Comparison of ENCODE assay signal across 9 mouse cellular contexts in the genomic region with DNA sequence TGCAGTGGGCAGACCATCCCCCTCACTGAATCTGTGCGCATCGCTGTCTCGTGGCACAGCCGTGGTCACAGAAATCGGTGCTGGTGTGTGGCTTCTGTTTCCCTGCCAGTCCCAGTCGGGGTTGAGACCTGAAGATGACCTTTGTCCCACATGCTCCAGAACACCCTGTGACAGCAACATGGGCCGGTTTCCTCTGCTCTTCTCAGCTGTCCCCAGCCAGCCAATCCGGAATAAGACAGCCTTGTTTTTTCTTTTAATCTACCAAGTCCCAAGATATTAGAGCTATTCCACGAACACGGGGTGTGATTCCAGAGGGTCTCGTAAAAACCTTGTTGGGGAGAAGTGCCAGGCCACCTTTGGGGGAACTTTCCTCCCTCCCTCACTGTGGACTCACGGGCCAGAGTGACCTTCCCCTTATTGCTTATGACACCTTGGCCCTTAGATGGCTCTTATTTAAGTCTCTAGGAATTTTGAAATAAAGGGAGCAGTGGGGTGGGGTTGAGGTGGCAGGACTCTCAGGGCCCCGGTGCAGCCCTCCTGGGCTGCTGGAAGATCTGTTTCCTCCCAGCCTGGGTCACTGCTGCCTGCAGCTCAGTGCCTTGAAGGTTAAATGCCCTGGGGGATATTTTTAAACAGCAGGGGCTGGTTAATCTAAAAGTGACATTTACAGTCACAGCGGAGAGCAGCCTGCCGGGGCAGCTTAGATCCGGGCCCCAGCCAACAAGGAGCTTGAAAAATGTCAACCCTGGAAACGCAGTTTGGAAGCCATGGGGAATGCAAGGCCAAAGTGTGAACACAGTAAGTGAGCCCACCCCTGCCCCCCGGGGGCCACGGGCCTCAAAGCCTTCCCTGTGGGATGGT. TPM values are rescaled to one million over a fixed set of nuclear protein-coding genes. Genes with fewer than 3 reads are reported as not detected.
A peak's percentile ranks its signal among the peaks of the same experiment; 100 is the strongest.
DNase-seq lines count a peak whose midpoint lies in the region; ATAC-seq lines count a peak whose summit lies in the region.
"Had no signal": no experiment of that assay in that cellular context is flagged by ENCODE, and none has a peak within 500 bp of the region (broad histone marks: within the 10 kb centered on the region; RNA-seq: fewer than 3 reads in every experiment).

Acacb (plus strand) TSS at position 508 of the 861 bp plus-strand sequence.

- H3K4me1 ChIP-seq in liver, embryonic 15.5 days (replicated peaks): 0 out of 2 replicates have a peak, but pooled peaks cover 11% of the 10 kb centered on the region

- no peak within 1 kb of the TSS for H3K27ac ChIP-seq in liver, embryonic 15.5 days (replicated peaks)
- H3K27ac ChIP-seq: limb, embryonic 15.5 days had no signal

- no peak for DNase-seq in liver
- DNase-seq in gastrocnemius, adult 18-20 months (ENCODE audit: low spot score): peak; percentile 83
- DNase-seq in heart, postnatal 25 days (ENCODE audit: low spot score): no peak
- peak; percentile 20 for DNase-seq in mesoderm, embryonic 11.5 days (ENCODE audit: low read depth, low spot score)
- DNase-seq in layer of hippocampus, adult 9-10 months (ENCODE audit: low spot score): no peak
- DNase-seq in testis, postnatal 14 days (ENCODE audit: low spot score): no peak
- no peak for DNase-seq in right cerebral cortex, postnatal 4 days

- intact Hi-C loops in heart, postnatal 25 days (cut with DNase I): no loop called here

- no peaks in the 10 kb centered on the region for H3K9me3 ChIP-seq in liver, embryonic 15.5 days (replicated peaks)
- H3K9me3 ChIP-seq: limb, embryonic 15.5 days had no signal

- peak; percentile 54; the same call in 1 of the 2 replicates for ATAC-seq in liver, embryonic 15.5 days (ENCODE audit: insufficient read depth)

- H3K27me3 ChIP-seq in liver, embryonic 15.5 days: no peaks in the 10 kb centered on the region
- H3K27me3 ChIP-seq: limb, embryonic 15.5 days had no signal

- no peaks in the 10 kb centered on the region for H3K36me3 ChIP-seq in liver, embryonic 15.5 days (replicated peaks)
- H3K36me3 ChIP-seq: limb, embryonic 15.5 days had no signal

- no peak within 1 kb of the TSS for H3K4me3 ChIP-seq in liver, embryonic 15.5 days (replicated peaks)
- H3K4me3 ChIP-seq: limb, embryonic 15.5 days had no signal

- no peak within 1 kb of the TSS for H3K9ac ChIP-seq in liver, embryonic 15.5 days
- H3K9ac ChIP-seq: limb, embryonic 15.5 days had no signal

- 37% methylated on average over 19 of the region's 19 CpGs for WGBS in liver, embryonic 15.5 days (ENCODE audit: insufficient replicate concordance)

- no peak within 1 kb of the TSS for H3K4me2 ChIP-seq in liver, embryonic 15.5 days
- H3K4me2 ChIP-seq: limb, embryonic 15.5 days had no signal

RNA-seq across cellular contexts. Expression of gene Acacb, which starts in this region (rescaled TPM):
- 0.43 and 0.45 TPM in 2 replicates for polyA plus RNA-seq in liver, embryonic 15.5 days (2015; fragmentation: Nextera tagmentation; extraction: Ambion mirVana)
- total RNA-seq in gastrocnemius, adult 18-20 months (2021): 100 to 1,000 TPM; 154 to 158 TPM
- 100 to 1,000 TPM; 182 to 193 TPM for total RNA-seq in heart, postnatal 25 days (2021)

Comparison
In these comparisons a context has a peak if more than half of its experiments do, and no peak if none do; other contexts are left out.
1. Peak in ATAC-seq in liver, embryonic 15.5 days; RNA of the gene not detected or under 1 TPM.
2. DNase-seq: peak in gastrocnemius, adult 18-20 months (single experiment) and mesoderm, embryonic 11.5 days (single experiment); none in liver (single experiment), heart, postnatal 25 days (single experiment), layer of hippocampus, adult 9-10 months (single experiment), testis, postnatal 14 days (single experiment) and right cerebral cortex, postnatal 4 days (single experiment).